Mouse (Mus musculus) forebrain, embryonic 12.5 days (tissue): ENCODE measurements around the gene Ascl5. TPM values are rescaled to one million over a fixed set of nuclear protein-coding genes. Genes with fewer than 3 reads are reported as not detected.

Experiments used
- ATAC-seq: fragments of 200-750 bp; cut with Nextera tagmentation; 2 replicates; pipeline ENCODE4 v1.8.0; 2017; ENCODE audit warnings: moderate TSS enrichment; ENCODE audit not compliant: low FRiP score
- H3K27ac ChIP-seq: fragments of 300-500 bp; sonication (generic); 2 replicates; pipeline ENCODE4 v1.5.1; 2016; ENCODE audit warnings: mild to moderate bottlenecking
- H3K27me3 ChIP-seq: fragments of 300-500 bp; sonication (generic); 2 replicates; pipeline ENCODE4 v1.6.1; 2016; ENCODE audit warnings: mild to moderate bottlenecking
- H3K36me3 ChIP-seq: fragments of 300-500 bp; sonication (generic); replicated peaks from 2 replicates; pipeline ENCODE4 v1.6.1; 2016; ENCODE audit warnings: mild to moderate bottlenecking
- H3K4me1 ChIP-seq: fragments of 300-500 bp; sonication (generic); 2 replicates; pipeline ENCODE4 v1.6.1; 2016
- H3K4me2 ChIP-seq: fragments of 300-500 bp; sonication (generic); 2 replicates; pipeline ENCODE4 v1.6.1; 2016; ENCODE audit warnings: mild to moderate bottlenecking, moderate library complexity
- H3K4me3 ChIP-seq: fragments of 300-500 bp; sonication (generic); replicated peaks from 2 replicates; pipeline ENCODE4 v1.5.1; 2016; ENCODE audit warnings: mild to moderate bottlenecking
- H3K9ac ChIP-seq: fragments of 300-500 bp; sonication (generic); 2 replicates; pipeline ENCODE4 v1.6.1; 2016; ENCODE audit warnings: mild to moderate bottlenecking
- H3K9me3 ChIP-seq: fragments of 300-500 bp; sonication (generic); 2 replicates; pipeline ENCODE4 v1.6.1; 2016
- WGBS: fragments of 180-500 bp; shearing (Covaris S2); methylation state at CpG from one replicate; pipeline ENCODE4 v1.1.7; 2016; 5-methylcytosine and 5-hydroxymethylcytosine counted together
- polyA plus RNA-seq: library from polyadenylated mRNA; unstranded; fragments of >200 nt; fragmentation: Nextera tagmentation; extraction: Ambion mirVana; gene quantifications from 2 replicates; pipeline ENCODE4 v1.2.1, GENCODE M21; 2016

Ascl5 gene
- polyA plus RNA-seq, 1 experiment from 2014 or later: not detected

GRCm38 (mm10) chr1:136030201-136030600 is 20.4 kb upstream of the Ascl5 start:
- Histone ChIP-seq H3K36me3 (peaks cover 100% of the 10 kb centered on the region), H3K4me3 (no peak overlapping the region), H3K9me3 (no peaks in the 10 kb centered on the region), H3K9ac (no peak overlapping the region), H3K27me3 (no peaks in the 10 kb centered on the region), H3K27ac (peak overlapping the region; percentile 33; the same call in 1 of the 2 replicates), H3K4me1 (peaks cover 7% of the 10 kb centered on the region; the same call in 1 of the 2 replicates), H3K4me2 (no peak overlapping the region)
- WGBS: 25% methylated on average over 7 of the region's 7 CpGs
- ATAC-seq: no peak

GRCm38 (mm10) chr1:136031697-136032096 is 18.9 kb upstream of the Ascl5 start:
- no peak overlapping the region for H3K27ac ChIP-seq
- 78% methylated on average over 8 of the region's 8 CpGs for WGBS
- peaks cover 7% of the 10 kb centered on the region; the same call in 1 of the 2 replicates for H3K4me1 ChIP-seq
- no peak for ATAC-seq
- H3K4me2 ChIP-seq: no peak overlapping the region
- H3K27me3 ChIP-seq: no peaks in the 10 kb centered on the region
- H3K36me3 ChIP-seq: peaks cover 93% of the 10 kb centered on the region
- no peak overlapping the region for H3K9ac ChIP-seq
- H3K4me3 ChIP-seq: no peak overlapping the region
- no peaks in the 10 kb centered on the region for H3K9me3 ChIP-seq

- Histone ChIP-seq H3K27me3 (no peaks in the 10 kb centered on the region), H3K4me1 (peaks cover 7% of the 10 kb centered on the region; the same call in 1 of the 2 replicates), H3K4me3 (no peak overlapping the region), H3K27ac (no peak overlapping the region), H3K36me3 (peaks cover 81% of the 10 kb centered on the region), H3K9me3 (no peaks in the 10 kb centered on the region), H3K4me2 (no peak overlapping the region), H3K9ac (no peak overlapping the region)
- WGBS: 74% methylated on average over 7 of the region's 7 CpGs
- ATAC-seq: no peak
These were observed 17.6 kb upstream of the Ascl5 start for GRCm38 (mm10) chr1:136032961-136033360.

- Histone ChIP-seq H3K4me3 (no peak overlapping the region), H3K4me1 (peaks cover 11% of the 10 kb centered on the region), H3K9ac (no peak overlapping the region), H3K36me3 (peaks cover 21% of the 10 kb centered on the region), H3K4me2 (no peak overlapping the region), H3K9me3 (no peaks in the 10 kb centered on the region), H3K27me3 (peaks cover 20% of the 10 kb centered on the region), H3K27ac (no peak overlapping the region)
- no peak for ATAC-seq
- 77% methylated on average over 5 of the region's 5 CpGs for WGBS
These were observed 11.7 kb upstream of the Ascl5 start for GRCm38 (mm10) chr1:136038746-136039538.

DNA sequence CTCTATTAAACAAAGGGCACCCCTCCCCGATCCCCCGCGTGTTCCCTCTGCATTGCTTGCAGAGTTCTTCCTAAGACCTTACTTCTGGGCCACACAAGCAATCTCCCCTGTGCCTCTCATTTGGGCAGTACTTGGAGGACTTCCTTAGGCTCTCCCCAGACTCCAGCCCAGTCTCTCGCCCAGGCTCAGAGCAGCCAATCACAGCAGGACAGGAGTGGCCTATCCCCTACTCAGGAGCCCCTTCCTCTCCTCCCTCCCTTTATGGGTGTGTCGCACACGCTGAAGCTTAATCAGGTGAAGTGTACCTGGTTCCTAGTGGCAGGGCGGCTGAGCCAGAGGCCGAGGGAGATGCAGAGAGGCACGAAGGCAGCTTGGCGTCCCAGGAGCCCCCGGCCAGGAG is 10.2 kb upstream of the Ascl5 start:
- no peak overlapping the region for H3K9ac ChIP-seq
- H3K27ac ChIP-seq: no peak overlapping the region
- WGBS: 17% methylated on average over 11 of the region's 11 CpGs
- peaks cover 6% of the 10 kb centered on the region for H3K36me3 ChIP-seq
- peaks cover 20% of the 10 kb centered on the region for H3K27me3 ChIP-seq
- no peak overlapping the region for H3K4me3 ChIP-seq
- peaks cover 11% of the 10 kb centered on the region for H3K4me1 ChIP-seq
- ATAC-seq: no peak; the same call in 1 of the 2 replicates
- no peaks in the 10 kb centered on the region for H3K9me3 ChIP-seq
- H3K4me2 ChIP-seq: no peak overlapping the region

GRCm38 (mm10) chr1:136040874-136041273 is 9.7 kb upstream of the Ascl5 start:
- 33% methylated on average over 4 of the region's 4 CpGs for WGBS
- Histone ChIP-seq H3K27ac (no peak overlapping the region), H3K9ac (no peak overlapping the region), H3K4me3 (no peak overlapping the region), H3K27me3 (peaks cover 20% of the 10 kb centered on the region), H3K36me3 (peaks cover 2% of the 10 kb centered on the region; the same call in 1 of the 2 replicates), H3K4me1 (peaks cover 11% of the 10 kb centered on the region), H3K4me2 (no peak overlapping the region), H3K9me3 (no peaks in the 10 kb centered on the region)
- no peak for ATAC-seq

GRCm38 (mm10) chr1:136045774-136046173 is 4.8 kb upstream of the Ascl5 start:
- no peaks in the 10 kb centered on the region for H3K9me3 ChIP-seq
- no peak for ATAC-seq
- H3K36me3 ChIP-seq: no peaks in the 10 kb centered on the region
- H3K4me2 ChIP-seq: no peak overlapping the region
- peaks cover 7% of the 10 kb centered on the region for H3K4me1 ChIP-seq
- 12% methylated on average over 4 of the region's 4 CpGs for WGBS
- H3K4me3 ChIP-seq: no peak overlapping the region
- no peak overlapping the region for H3K27ac ChIP-seq
- H3K27me3 ChIP-seq: peaks cover 38% of the 10 kb centered on the region
- no peak overlapping the region for H3K9ac ChIP-seq

GRCm38 (mm10) chr1:136047432-136047831 is 3.2 kb upstream of the Ascl5 start:
- Histone ChIP-seq H3K4me1 (peaks cover 9% of the 10 kb centered on the region), H3K27me3 (peaks cover 48% of the 10 kb centered on the region), H3K9ac (no peak overlapping the region), H3K9me3 (no peaks in the 10 kb centered on the region), H3K27ac (no peak overlapping the region), H3K4me3 (no peak overlapping the region), H3K36me3 (no peaks in the 10 kb centered on the region), H3K4me2 (no peak overlapping the region)
- 6% methylated on average over 2 of the region's 2 CpGs for WGBS
- no peak for ATAC-seq

DNA sequence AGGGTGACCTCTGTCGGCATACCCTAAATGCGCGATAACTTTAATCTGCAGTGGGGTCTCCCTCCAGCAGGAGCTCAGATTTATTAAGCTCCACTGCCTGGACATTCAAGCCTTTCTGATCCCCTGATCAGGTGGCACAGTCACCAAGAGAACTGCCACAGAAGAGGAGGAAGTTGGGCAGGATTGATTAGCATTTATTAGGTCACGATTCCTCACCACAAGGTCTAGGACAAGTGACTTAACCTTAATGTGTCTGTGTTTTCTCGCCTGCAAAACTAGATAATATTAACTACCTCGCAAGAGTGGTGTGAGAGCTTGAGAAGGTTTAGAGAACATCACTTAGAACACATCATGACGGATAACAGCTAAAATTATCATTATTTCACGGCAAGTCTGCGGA is 2.7 kb upstream of the Ascl5 start:
- 72% methylated on average over 9 of the region's 9 CpGs for WGBS

GRCm38 (mm10) chr1:136051013-136051315 is 360 bp downstream of the Ascl5 start:
- H3K9me3 ChIP-seq: no peaks in the 10 kb centered on the region
- 0 out of 2 replicates have a peak overlapping the region, but pooled peaks have one; percentile 36 for H3K9ac ChIP-seq
- peak overlapping the region; percentile 53 for H3K4me2 ChIP-seq
- peaks cover 15% of the 10 kb centered on the region for H3K4me1 ChIP-seq
- peak overlapping the region; percentile 37 for H3K4me3 ChIP-seq
- ATAC-seq: peak; percentile 48; the same call in 1 of the 2 replicates
- under 1% methylated on average over 35 of the region's 36 CpGs for WGBS
- peaks cover 66% of the 10 kb centered on the region for H3K27me3 ChIP-seq
- no peak overlapping the region for H3K27ac ChIP-seq
- H3K36me3 ChIP-seq: no peaks in the 10 kb centered on the region

More for the DNA sequence above, 2.7 kb upstream of the Ascl5 start:
- Histone ChIP-seq H3K27ac (no peak overlapping the region), H3K9ac (no peak overlapping the region), H3K27me3 (peaks cover 53% of the 10 kb centered on the region), H3K36me3 (no peaks in the 10 kb centered on the region), H3K4me3 (no peak overlapping the region), H3K4me1 (peaks cover 9% of the 10 kb centered on the region), H3K4me2 (no peak overlapping the region), H3K9me3 (no peaks in the 10 kb centered on the region)
- ATAC-seq: no peak

DNA sequence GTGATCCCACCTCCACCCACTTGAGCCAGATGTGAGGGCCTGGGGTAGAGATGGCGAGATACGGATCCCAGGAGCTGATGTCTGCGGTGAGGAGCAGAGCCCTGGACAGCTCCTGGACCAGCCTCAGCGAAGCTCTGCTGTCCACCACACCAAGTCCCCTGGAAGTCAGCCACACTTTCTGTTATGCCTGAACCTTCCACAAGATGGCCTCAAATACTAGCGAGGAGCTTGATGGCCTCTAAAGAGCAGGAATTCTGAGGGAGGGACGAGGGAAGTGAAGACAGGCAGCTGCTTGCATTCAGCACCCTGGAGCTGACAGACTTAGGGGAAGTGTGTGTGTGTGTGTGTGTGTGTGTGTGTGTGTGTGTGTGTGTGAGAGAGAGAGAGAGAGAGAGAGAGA is 861 bp downstream of the Ascl5 start:
- H3K4me1 ChIP-seq: peaks cover 20% of the 10 kb centered on the region
- 2% methylated on average over 6 of the region's 6 CpGs for WGBS
- no peaks in the 10 kb centered on the region for H3K9me3 ChIP-seq
- H3K36me3 ChIP-seq: no peaks in the 10 kb centered on the region
- H3K27ac ChIP-seq: no peak overlapping the region
- H3K27me3 ChIP-seq: peaks cover 66% of the 10 kb centered on the region
- 0 out of 2 replicates have a peak overlapping the region, but pooled peaks have one; percentile 36 for H3K9ac ChIP-seq
- peak overlapping the region; percentile 53 for H3K4me2 ChIP-seq
- peak overlapping the region; percentile 37 for H3K4me3 ChIP-seq
- peak; percentile 80 for ATAC-seq

GRCm38 (mm10) chr1:136052547-136052946 is 1.9 kb downstream of the Ascl5 start, which contains the start of gene Cacna1s:
Cacna1s (plus strand) TSS chr1:136052750.
- no peak within 1 kb of the TSS for H3K9ac ChIP-seq
- H3K9me3 ChIP-seq: no peaks in the 10 kb centered on the region
- H3K27me3 ChIP-seq: peaks cover 62% of the 10 kb centered on the region
- no peak within 1 kb of the TSS for H3K27ac ChIP-seq
- 31% methylated on average over 11 of the region's 11 CpGs for WGBS
- H3K4me2 ChIP-seq: no peak within 1 kb of the TSS; the same call in 1 of the 2 replicates
- no peak within 1 kb of the TSS for H3K4me3 ChIP-seq
- H3K4me1 ChIP-seq: peaks cover 24% of the 10 kb centered on the region
- no peaks in the 10 kb centered on the region for H3K36me3 ChIP-seq
- ATAC-seq: no peak

DNA sequence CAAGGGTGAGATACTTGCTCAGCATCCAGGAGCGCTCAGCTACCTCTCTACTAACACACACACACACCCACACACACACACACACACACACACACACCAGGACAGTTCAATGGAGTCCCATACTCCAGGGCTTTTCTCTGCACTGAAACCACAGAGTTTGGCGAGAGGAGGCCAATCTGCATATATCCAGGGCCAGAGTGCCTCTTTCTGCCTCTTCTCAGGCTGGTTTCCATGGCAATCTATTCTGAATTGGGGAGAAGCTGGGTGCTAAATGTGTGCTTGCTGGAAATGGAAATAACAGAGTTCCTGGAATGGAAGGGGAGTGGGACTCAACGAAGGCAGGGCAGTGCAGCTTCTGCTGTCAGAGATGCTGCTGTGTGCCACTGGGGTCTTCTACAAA is 5.2 kb downstream of the Ascl5 start:
- 48% methylated on average over 3 of the region's 3 CpGs for WGBS
- H3K27ac ChIP-seq: no peak overlapping the region
- H3K9ac ChIP-seq: no peak overlapping the region
- peaks cover 37% of the 10 kb centered on the region for H3K27me3 ChIP-seq
- no peak overlapping the region for H3K4me2 ChIP-seq
- no peaks in the 10 kb centered on the region for H3K9me3 ChIP-seq
- ATAC-seq: no peak
- H3K4me1 ChIP-seq: peaks cover 22% of the 10 kb centered on the region
- H3K4me3 ChIP-seq: no peak overlapping the region
- no peaks in the 10 kb centered on the region for H3K36me3 ChIP-seq
